In the genomic region with DNA sequence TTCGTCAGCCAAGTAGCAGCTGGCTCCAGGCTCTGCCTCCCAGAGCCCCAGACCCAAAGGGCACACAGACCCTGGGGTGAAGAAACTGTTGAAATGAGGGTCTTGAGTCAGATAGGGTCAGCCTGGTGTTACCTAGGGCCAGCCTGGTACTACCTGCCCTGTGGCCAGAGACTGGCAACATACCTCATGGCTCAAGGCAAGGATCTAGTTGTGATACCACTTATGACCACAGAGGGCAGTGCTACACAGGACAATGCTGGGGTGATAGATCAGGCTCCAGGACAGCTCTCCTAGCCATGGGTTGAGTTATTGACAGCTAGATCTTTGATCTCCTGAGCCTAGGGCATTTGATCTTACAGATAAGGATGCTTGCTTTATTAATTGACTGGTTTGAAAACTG, we compare ENCODE assay signal across 10 mouse cellular contexts. TPM values are rescaled to one million over a fixed set of nuclear protein-coding genes. Genes with fewer than 3 reads are reported as not detected.
DNase-seq lines count a peak whose midpoint lies in the region; ATAC-seq lines count a peak whose summit lies in the region.
"Had no signal": no experiment of that assay in that cellular context is flagged by ENCODE, and none has a peak within 500 bp of the region (broad histone marks: within the 10 kb centered on the region; RNA-seq: fewer than 3 reads in every experiment).

No protein-coding gene starts in this region.

- ATAC-seq in kidney, embryonic 14.5 days (ENCODE audit: low FRiP score, low TSS enrichment) = no peak; the same call in 1 of the 2 replicates
- peak; percentile 47; the same call in 1 of the 2 replicates for ATAC-seq in hindbrain, embryonic 11.5 days (ENCODE audit: low FRiP score)
- peak; percentile 89 for ATAC-seq in megakaryocyte, adult 5-6 weeks (ENCODE audit: poor library complexity, severe bottlenecking)

- no peaks in the 10 kb centered on the region for H3K4me1 ChIP-seq in kidney, embryonic 14.5 days (ENCODE audit: control insufficient read depth, insufficient read depth, low read length)
- no peaks in the 10 kb centered on the region for H3K4me1 ChIP-seq in hindbrain, embryonic 11.5 days (replicated peaks; ENCODE audit: control insufficient read depth, insufficient read depth, low read length)

- H3K9me3 ChIP-seq in kidney, embryonic 14.5 days (ENCODE audit: control insufficient read depth, low read length) = no peaks in the 10 kb centered on the region
- H3K9me3 ChIP-seq in hindbrain, embryonic 11.5 days (ENCODE audit: control insufficient read depth, low read length) = no peaks in the 10 kb centered on the region
- H3K9me3 ChIP-seq: embryonic facial prominence, embryonic 12.5 days; lung, embryonic 15.5 days had no signal

- WGBS in kidney, embryonic 14.5 days = 90% methylated on average over 1 of the region's 1 CpGs
- WGBS in hindbrain, embryonic 11.5 days = 94% methylated on average over 1 of the region's 1 CpGs

- no peaks in the 10 kb centered on the region for H3K36me3 ChIP-seq in kidney, embryonic 14.5 days (ENCODE audit: control insufficient read depth, insufficient read depth, low read length)
- H3K36me3 ChIP-seq in hindbrain, embryonic 11.5 days (ENCODE audit: control insufficient read depth, insufficient read depth, low read length) = no peaks in the 10 kb centered on the region
- H3K36me3 ChIP-seq: embryonic facial prominence, embryonic 12.5 days; lung, embryonic 15.5 days had no signal

- DNase-seq in kidney, adult 11 months = peak; percentile 51
- DNase-seq in T-cell, adult 2 months (ENCODE audit: low spot score) = peak; percentile 58
- peak; percentile 69 for DNase-seq in embryo, embryonic 9.5 days (ENCODE audit: extremely low spot score)
- peak; percentile 80 for DNase-seq in hindbrain, embryonic 11.5 days (ENCODE audit: low spot score)
- peak; percentile 60 to 67 for DNase-seq in layer of hippocampus, postnatal 14 days (ENCODE audit: low spot score in 2 of 2)
- peak; percentile 42 to 73 for DNase-seq in spleen, postnatal 10 days (ENCODE audit: low spot score in 2 of 2)

- no peak overlapping the region for H3K4me2 ChIP-seq in kidney, embryonic 14.5 days (replicated peaks; ENCODE audit: low read depth, low read length)
- H3K4me2 ChIP-seq in hindbrain, embryonic 11.5 days (replicated peaks; ENCODE audit: low read depth, low read length) = no peak overlapping the region
- H3K4me2 ChIP-seq: embryonic facial prominence, embryonic 12.5 days; lung, embryonic 15.5 days had no signal

- H3K27me3 ChIP-seq in kidney, embryonic 14.5 days (ENCODE audit: control insufficient read depth, insufficient read depth, low read length) = no peaks in the 10 kb centered on the region
- H3K27me3 ChIP-seq in hindbrain, embryonic 11.5 days (ENCODE audit: control insufficient read depth, insufficient read depth, low read length) = no peaks in the 10 kb centered on the region
- H3K27me3 ChIP-seq: embryonic facial prominence, embryonic 12.5 days; lung, embryonic 15.5 days had no signal

- H3K4me3 ChIP-seq in kidney, embryonic 14.5 days (ENCODE audit: low read length) = no peak overlapping the region
- H3K4me3 ChIP-seq in hindbrain, embryonic 11.5 days (ENCODE audit: low read depth, low read length) = no peak overlapping the region
- H3K4me3 ChIP-seq: embryonic facial prominence, embryonic 12.5 days; lung, embryonic 15.5 days had no signal

- H3K9ac ChIP-seq in kidney, embryonic 14.5 days (ENCODE audit: low read depth, low read length) = no peak overlapping the region
- H3K9ac ChIP-seq in hindbrain, embryonic 11.5 days (ENCODE audit: low read depth, low read length) = no peak overlapping the region
- H3K9ac ChIP-seq: embryonic facial prominence, embryonic 12.5 days; lung, embryonic 15.5 days had no signal

- H3K27ac ChIP-seq in kidney, embryonic 14.5 days (ENCODE audit: low read depth, low read length) = no peak overlapping the region
- H3K27ac ChIP-seq in hindbrain, embryonic 11.5 days (ENCODE audit: low read depth, low read length) = no peak overlapping the region
- H3K27ac ChIP-seq: embryonic facial prominence, embryonic 12.5 days; lung, embryonic 15.5 days had no signal

RNA-seq across cellular contexts. Expression of gene Rmi2, which starts 44.6 kb away (rescaled TPM):
- 6.0 and 6.2 TPM in 2 replicates for polyA plus RNA-seq in kidney, embryonic 14.5 days (2014; fragmentation: Nextera tagmentation; extraction: Ambion mirVana)
- 1.8 and 2.6 TPM in 2 replicates for polyA plus RNA-seq in hindbrain, embryonic 11.5 days (2014; fragmentation: Nextera tagmentation; extraction: Ambion mirVana)
- total RNA-seq in layer of hippocampus, postnatal 14 days (2021) = under 1 TPM; 0.24 to 0.46 TPM
- total RNA-seq in megakaryocyte, adult 5-6 weeks (2015) = 3.6 and 4.8 TPM in 2 replicates
- total RNA-seq in megakaryocyte, adult 5-6 weeks (2017) = 2.9 TPM in 2 replicates
